Mouse (Mus musculus): Measurements from ENCODE around the gene Hnrnpc.

Hnrnpc gene

GRCm38 (mm10) chr14:52035926-52036325, 67.9 kb downstream of the Hnrnpc start:
- in situ Hi-C loops (cut with MboI; ENCODE audit: low sequenced_read_pairs), result no loop called here

GRCm38 (mm10) chr14:52026342-52026741, 77.5 kb downstream of the Hnrnpc start:
- in situ Hi-C loops (cut with MboI; ENCODE audit: low sequenced_read_pairs), result no loop called here

DNA sequence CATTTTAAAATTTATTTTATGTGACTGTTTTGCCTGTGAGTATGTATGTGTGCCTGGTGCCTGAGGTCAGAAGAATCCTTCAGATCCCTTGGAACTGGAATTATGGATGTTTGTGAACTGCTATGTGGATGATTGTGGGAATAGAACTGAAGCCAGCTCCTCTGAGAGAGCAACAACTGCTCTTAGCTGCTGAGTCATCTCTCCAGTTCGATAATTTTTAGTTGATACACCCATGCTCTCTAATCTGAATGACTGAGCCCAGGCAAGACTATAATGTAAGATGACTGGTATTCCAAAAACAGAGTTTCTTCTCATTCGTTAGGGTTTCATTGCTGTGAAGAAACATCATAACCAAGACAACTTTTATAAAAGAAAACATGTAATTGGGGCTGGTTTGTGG, 79.7 kb downstream of the Hnrnpc start:
- in situ Hi-C loops (cut with MboI; ENCODE audit: low sequenced_read_pairs), result no loop called here
